Mouse (Mus musculus) left cerebral cortex, postnatal 4 days (tissue): ENCODE data around the gene Fgf7. TPM values are rescaled to one million over a fixed set of nuclear protein-coding genes. Genes with fewer than 3 reads are reported as not detected.
A peak's percentile ranks its signal among the peaks of the same experiment; 100 is the strongest.

Experiments
- DNase-seq: peaks from one replicate; pipeline ENCODE4 v3.0.0-alpha.2; 2022
- intact Hi-C: fragments of 180-260 bp; cut with DNase I; formaldehyde crosslinking; loops from one replicate; pipeline ENCODE4 v1.15.1; 2025
- total RNA-seq, 2 experiments: library from RNA; stranded (reverse); gene quantifications; 2 replicates each; pipeline ENCODE4 v1.2.3; 2021

Fgf7 gene
- under 1 TPM; 0.42 to 0.72 TPM for total RNA-seq

- intact Hi-C loops: loop anchor here (10.0 kb wide), 1 partner anchor 140 kb away; no protein-coding TSS in a partner anchor
- peak; percentile 5 for DNase-seq
These were observed at the start of gene Fgf7 for GRCm38 (mm10) chr2:126034379-126035005. Gene Fgf7, plus strand, starts transcription at chr2:126034658.

- no peak for DNase-seq
- intact Hi-C loops: loop anchor here (10.0 kb wide), 1 partner anchor 363 kb away; no protein-coding TSS in a partner anchor
These were observed 32.2 kb upstream of the Fgf7 start for GRCm38 (mm10) chr2:126002291-126002690.

GRCm38 (mm10) chr2:126006088-126006487 is 28.4 kb upstream of the Fgf7 start:
- intact Hi-C loops: loop anchor here (10.0 kb wide), 1 partner anchor 359 kb away; no protein-coding TSS in a partner anchor
- peak; percentile 66 for DNase-seq

GRCm38 (mm10) chr2:126006742-126007141 is 27.7 kb upstream of the Fgf7 start:
- intact Hi-C loops: loop anchor here (10.0 kb wide), 1 partner anchor 358 kb away; no protein-coding TSS in a partner anchor
- DNase-seq: no peak

GRCm38 (mm10) chr2:126014989-126015710 is 19.3 kb upstream of the Fgf7 start:
- DNase-seq: no peak
- intact Hi-C loops: no loop called here

GRCm38 (mm10) chr2:126015763-126016473 is 18.5 kb upstream of the Fgf7 start:
- no peak for DNase-seq
- intact Hi-C loops: no loop called here

GRCm38 (mm10) chr2:126031186-126031900 is 3.1 kb upstream of the Fgf7 start:
- intact Hi-C loops: loop anchor here (10.0 kb wide), 1 partner anchor 137 kb away; no protein-coding TSS in a partner anchor
- DNase-seq: no peak

GRCm38 (mm10) chr2:126033114-126033972 is 1.1 kb upstream of the Fgf7 start:
- intact Hi-C loops: loop anchor here (10.0 kb wide), 1 partner anchor 139 kb away; no protein-coding TSS in a partner anchor
- DNase-seq: peak; percentile 7

GRCm38 (mm10) chr2:126035013-126035770 is 734 bp downstream of the Fgf7 start:
- DNase-seq: no peak
- intact Hi-C loops: loop anchor here (10.0 kb wide), 1 partner anchor 140 kb away; no protein-coding TSS in a partner anchor

- intact Hi-C loops: loop anchor here (10.0 kb wide), 1 partner anchor 141 kb away; no protein-coding TSS in a partner anchor
- DNase-seq: no peak
These were observed 1.7 kb downstream of the Fgf7 start for GRCm38 (mm10) chr2:126036121-126036520.

GRCm38 (mm10) chr2:126038221-126039000 is 4.0 kb downstream of the Fgf7 start:
- intact Hi-C loops: loop anchor here (10.0 kb wide), 1 partner anchor 144 kb away; no protein-coding TSS in a partner anchor

GRCm38 (mm10) chr2:126039414-126039891 is 5.0 kb downstream of the Fgf7 start:
- intact Hi-C loops: loop anchor here (10.0 kb wide), 1 partner anchor 145 kb away; no protein-coding TSS in a partner anchor
- no peak for DNase-seq

More at GRCm38 (mm10) chr2:126038221-126039000, 4.0 kb downstream of the Fgf7 start:
- DNase-seq: no peak

- DNase-seq: no peak
These were observed 6.2 kb downstream of the Fgf7 start for GRCm38 (mm10) chr2:126040651-126041050.

GRCm38 (mm10) chr2:126041237-126041636 is 6.8 kb downstream of the Fgf7 start:
- intact Hi-C loops: no loop called here
- no peak for DNase-seq

More at GRCm38 (mm10) chr2:126040651-126041050, 6.2 kb downstream of the Fgf7 start:
- intact Hi-C loops: no loop called here

GRCm38 (mm10) chr2:126042674-126043073 is 8.2 kb downstream of the Fgf7 start:
- intact Hi-C loops: no loop called here
- no peak for DNase-seq

- no peak for DNase-seq
- intact Hi-C loops: no loop called here
These were observed 11.2 kb downstream of the Fgf7 start for GRCm38 (mm10) chr2:126045621-126046020.

GRCm38 (mm10) chr2:126052749-126053557 is 18.5 kb downstream of the Fgf7 start:
- intact Hi-C loops: no loop called here
- DNase-seq: no peak
